Mouse (Mus musculus) retina, embryonic 14.5 days (tissue): ENCODE results near the gene Slc6a1.
"Not testable (repeated sequence)": the region's sequence is repeated elsewhere in the genome, so short reads cannot be mapped to it uniquely, and the experiment has no call there.

Source experiments
- DNase-seq: peaks from one replicate; pipeline ENCODE4 v3.0.0-alpha.2; 2015; ENCODE audit warnings: low spot score

The Slc6a1 gene

DNA sequence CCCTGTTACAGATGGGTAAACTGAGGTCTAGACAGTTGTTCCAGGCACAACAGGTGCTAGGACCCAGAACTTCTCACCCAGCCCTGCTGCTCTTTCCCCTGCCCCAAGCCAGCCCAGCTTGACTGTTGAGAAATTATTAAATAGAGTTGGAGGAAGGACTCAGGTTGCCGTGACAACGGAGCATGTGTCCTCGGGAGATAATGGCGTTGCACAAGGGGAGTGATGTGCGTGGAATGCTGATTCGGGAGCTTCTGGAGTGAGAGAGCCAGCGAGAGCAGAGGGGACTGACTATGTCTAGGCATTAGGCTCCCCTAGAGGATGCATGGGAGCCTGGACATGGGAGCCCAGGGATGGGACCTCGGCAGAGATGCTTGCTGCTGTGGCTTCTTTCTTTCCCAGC is 7.7 kb downstream of the Slc6a1 start:
- DNase-seq = peak; percentile 76

DNA sequence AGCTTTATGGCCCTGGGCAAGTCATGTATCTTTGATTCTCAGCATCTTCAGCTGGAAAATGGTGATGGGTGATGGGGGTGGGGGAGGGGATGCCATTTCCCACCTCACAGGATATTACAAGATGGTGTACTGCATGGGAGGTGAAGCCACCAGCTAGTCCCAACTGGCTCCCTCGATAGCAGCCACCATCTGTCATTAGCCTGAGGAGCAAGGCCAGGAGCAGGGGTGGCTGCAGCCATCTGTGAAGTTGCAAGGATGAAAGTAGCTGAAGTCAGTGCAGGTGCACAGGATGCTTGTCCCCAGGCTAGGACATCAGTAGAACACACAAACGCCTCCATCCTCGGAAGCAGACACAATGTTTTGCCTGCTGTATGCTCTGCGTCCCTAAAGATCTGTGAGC is 8.5 kb downstream of the Slc6a1 start:
- DNase-seq = no peak

DNA sequence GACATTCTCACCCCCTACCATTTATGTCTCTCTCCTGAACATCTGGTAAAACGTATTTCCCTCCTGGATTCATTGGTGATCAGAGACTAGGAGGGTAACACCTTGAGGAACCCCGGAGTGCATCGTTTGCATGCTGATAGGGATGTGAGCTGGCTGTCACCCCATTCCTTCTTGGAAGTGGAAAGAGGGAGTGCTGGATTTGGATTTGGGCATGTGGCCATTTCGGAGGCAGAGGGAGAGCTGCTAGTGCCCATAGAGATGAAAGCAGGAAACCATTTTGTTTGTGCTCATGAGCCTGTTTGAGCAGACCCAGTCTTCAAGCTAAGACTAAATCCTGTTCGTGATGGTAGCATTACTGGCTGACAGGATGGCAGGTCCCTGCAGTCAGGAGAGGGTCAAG is 9.0 kb downstream of the Slc6a1 start:
- no peak for DNase-seq

DNA sequence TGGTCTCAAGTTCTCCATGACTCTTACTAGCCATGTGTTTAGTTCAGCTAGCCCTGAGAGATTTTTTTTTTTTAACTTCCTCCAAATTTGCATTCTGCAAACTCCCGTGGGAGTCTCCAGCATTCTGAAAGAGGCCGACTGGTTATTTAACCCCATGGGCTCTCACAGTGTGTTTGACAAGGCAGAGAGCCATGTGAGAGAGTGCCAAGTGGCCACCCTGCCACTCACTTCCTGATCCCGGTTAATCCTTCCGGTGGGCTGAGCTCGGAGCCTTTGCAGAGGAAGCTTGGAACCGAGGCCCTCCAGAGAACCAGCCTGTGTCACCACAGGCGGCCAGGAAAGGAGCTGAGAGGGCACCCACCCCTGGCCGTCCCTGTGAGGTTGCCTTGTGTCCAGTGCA is 11.1 kb downstream of the Slc6a1 start:
- DNase-seq = no peak

DNA sequence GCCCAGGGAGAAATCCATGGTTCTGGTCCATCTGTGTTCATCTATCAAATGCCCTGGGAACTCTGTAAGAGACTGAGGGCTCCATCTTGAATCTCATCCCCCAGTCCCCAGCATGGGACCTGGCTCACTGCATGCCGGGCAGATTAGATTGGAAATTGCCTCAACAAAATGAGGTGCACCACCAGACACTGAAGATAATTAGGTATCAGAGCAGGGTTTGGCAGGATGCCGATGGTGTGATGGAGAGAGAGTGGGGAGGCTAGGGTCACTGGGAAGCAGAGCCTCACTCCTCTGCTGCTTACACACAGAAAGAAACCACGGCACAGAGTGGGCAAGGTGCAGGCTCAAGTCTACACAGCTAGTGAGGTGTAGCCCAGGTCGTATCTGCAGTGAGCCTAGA is 12.7 kb downstream of the Slc6a1 start:
- DNase-seq = no peak

DNA sequence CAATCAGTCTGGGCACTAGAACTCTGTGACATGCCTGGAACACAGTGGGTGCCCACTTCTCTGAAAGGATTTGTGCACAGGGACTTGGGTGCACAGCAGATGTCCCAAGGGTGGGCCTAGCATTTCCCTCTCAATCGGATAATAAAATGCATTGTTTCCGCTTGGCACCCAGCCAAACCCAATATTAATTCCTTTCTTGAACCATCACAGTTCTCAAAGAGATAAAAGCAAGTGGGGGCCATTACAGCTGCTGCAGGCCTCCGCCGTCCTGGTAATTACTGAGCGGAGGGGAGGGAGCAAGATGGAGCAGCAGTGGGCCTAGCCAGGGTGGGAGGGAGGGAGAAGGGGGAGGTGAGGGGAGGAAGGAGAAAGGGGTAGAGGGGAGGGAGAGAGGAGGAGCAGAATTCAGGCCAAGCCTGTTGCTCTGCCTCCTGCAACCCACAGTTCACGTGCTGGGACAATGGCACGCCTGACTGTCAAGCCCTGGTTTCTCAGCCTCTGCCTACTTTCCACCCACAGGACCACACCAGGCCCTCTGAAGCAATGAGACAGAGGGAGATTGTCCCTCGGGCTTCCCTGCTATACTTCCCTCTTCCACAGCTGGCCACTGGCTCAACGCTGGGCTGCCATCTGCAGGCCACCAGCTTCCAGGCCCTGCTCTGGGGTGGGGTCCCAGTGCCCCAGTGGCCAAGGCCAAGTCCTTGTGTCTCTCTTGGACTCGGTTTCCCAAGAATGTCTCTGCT is 15.0 kb downstream of the Slc6a1 start:
- peak; percentile 71 for DNase-seq

DNA sequence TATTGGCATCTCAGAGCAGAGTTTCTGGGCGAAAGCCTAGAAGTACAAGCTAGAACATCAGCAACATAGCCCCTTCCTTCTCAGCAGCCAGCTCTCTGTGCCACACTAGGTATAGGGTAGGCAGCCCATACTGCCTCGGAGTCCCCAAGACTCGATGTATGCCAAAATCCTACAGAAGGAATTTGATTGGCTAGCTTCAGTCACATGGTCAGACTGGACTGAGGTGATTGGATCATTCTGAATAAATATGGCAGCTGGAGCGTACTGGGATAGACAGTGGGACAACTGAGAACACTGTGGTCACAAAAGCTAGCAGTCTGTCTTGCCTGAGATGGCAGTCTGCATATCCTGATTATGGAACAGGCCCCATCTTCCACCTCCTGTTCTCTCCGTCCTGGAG is 17.3 kb downstream of the Slc6a1 start:
- no peak for DNase-seq

DNA sequence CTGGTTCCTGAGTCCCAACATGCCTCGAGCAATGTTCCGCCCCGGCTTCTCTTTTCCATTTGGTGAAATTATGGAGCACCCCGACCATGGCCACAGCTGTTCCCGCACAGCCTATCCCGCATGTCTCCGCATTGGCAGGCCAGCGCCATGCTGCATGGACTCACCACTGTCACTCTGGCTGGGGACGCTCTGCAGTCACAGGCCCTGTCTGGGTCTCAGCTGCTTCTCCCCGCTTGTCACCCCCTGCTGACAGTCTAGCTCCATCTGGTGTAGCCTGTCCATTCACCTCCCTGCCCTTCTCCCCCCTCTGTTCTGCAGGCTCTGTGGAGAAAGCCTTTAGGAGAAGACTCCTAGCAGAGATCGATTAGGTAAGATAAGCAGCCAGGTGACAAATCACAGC is 18.3 kb downstream of the Slc6a1 start:
- DNase-seq = peak; percentile 49

DNA sequence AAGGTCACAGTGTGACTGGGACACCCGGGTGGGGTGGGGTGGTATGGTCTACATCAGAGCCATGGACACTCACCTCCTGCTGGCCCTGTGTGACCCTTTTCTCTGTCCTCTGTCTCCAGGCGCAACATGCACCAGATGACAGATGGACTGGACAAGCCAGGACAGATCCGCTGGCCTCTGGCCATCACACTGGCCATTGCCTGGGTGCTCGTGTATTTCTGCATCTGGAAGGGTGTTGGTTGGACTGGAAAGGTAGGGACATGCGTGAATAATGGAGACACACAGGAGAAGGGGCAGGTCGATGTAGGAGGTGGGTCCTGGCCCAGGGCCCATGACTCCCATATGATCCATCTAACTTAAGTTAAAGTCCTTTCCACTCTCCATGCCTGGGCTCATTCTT is 22.2 kb downstream of the Slc6a1 start:
- DNase-seq = no peak

DNA sequence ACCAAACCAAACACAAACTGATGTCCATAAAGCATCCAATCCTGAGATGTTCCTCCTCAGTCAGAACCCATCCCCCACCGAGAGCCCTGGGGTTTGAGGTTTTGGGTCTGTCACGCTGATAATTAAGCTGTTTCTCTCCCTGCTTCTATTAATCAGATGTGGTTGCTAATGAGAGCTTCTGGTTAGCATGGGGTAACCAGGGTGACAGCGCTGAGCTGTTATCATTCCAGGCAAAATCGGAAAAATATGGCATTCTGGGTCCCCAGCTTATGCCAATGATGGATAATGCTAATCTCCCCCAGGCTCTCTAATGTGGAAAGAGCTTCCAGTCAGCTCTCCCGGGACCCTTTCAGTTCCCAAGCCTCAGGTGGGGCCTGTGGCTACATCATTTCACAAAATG is 38.1 kb downstream of the Slc6a1 start:
- no peak for DNase-seq

DNA sequence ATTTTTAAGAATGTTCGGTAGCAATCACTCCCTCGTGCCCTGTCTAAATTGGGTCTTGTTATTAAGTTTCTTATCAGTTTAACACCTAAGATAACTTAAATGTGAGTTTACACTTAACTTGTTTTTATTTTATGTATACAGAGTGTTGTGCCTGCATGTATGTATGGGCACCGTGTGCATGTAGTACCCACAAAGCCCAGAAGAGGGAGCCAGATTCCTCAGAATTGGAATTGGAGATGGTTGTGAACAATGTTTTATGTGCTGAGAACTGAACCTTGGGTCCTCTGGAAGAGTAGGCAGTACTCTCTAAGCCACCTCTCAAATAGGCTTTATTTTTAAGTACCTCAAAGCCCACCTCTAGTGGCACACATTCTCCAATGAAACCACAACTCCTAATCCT is 38.7 kb downstream of the Slc6a1 start:
- DNase-seq = no peak

DNA sequence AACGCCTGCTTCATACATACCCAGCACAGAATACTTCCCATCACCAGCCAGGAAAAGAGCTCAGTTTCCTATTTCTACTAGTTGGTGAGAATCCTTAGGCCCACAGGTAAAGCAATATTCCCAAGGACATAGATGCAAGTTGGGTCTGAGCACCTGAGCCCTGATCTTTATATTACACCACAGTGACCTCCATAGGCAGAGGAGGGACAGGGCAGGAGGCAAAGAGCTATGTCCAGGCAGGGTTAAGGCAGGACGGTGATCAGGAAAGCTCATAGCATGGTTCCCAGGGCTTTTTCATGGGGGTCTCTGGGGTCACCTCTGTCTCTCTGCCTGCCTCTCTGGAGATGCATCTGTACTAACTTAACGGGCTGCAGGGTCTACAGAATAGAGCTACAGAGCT is 40.5 kb downstream of the Slc6a1 start:
- DNase-seq = no peak

DNA sequence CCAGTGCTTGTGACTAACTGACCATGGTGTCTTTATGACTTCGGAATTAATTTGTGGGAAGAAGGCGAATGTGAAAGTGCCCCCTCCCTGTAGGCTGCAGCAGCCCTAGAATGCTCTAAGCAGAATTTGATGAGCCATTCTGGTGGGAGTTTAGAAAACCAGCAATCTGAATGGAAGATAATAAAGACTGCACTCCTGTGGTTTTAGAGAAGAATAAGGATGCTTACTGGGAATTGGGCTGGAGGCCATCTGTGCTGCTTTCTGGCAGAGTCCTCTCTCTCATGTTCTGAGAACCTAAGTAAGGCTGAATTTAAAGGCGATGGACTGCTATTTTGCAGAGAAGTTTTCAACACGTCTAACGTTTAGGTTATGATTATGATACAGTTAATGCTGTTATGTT is 42.4 kb downstream of the Slc6a1 start:
- DNase-seq = no peak

DNA sequence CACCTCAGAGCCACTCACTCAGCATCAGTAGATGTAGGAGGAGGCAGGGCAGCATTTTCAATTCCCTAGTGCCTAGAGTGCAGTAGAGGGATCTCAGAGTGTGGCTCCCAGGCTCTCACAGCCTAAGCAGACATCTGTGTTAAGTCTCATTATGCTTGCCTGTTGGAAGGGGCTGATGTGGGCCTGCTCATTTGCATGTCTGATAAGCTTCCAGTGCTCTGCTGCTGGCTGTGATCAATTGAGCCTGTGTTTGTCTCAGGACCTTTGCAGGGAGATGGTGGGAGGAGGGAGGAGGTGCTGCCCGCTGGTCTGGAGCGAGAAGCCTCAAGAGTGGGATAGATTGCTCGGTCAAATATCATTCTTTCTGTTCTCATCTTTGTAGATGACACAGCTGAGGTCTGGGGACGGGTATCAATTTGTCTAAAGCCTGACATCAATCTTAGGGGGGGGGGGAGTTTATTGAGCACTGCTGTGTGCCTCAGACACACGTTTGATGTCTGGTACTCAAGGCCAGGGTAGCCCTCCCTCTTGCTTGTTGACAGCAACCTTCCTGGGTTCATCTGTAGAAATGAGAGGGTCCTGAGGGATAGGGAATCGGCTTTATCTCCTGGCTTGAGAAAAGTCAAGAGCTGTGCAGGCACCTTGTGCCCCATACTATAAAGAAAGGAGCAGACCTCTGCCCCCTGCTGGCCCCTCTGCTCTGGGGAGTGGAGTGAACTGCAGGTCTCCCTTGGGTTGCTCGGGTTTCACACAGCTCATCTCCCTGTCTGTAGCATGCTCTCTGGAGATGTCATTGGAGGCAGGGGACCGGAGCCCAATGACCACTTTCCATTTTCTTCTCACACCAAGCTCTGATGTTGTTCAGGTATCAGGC is 47.4 kb downstream of the Slc6a1 start:
- DNase-seq = peak; percentile 44

DNA sequence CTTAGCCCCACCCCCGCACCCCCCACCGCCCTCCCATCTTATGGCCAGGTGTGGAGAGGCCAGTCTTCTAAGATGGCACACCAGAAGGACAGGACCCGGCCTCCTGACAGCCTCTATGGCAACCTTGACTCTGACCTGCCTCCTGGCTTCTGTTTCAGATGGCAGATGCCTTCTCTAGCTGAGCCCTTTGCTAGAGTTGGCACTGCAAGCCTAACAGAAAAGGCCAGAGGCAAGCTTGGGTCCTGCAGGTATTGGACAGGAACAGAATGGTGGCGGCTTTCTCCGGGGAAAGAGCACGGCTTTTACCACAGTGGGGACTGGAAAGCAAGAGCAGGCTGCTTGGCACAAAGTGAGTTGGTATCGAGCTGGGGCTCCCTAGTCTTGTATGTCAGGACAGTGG is 49.5 kb downstream of the Slc6a1 start:
- DNase-seq = no peak

DNA sequence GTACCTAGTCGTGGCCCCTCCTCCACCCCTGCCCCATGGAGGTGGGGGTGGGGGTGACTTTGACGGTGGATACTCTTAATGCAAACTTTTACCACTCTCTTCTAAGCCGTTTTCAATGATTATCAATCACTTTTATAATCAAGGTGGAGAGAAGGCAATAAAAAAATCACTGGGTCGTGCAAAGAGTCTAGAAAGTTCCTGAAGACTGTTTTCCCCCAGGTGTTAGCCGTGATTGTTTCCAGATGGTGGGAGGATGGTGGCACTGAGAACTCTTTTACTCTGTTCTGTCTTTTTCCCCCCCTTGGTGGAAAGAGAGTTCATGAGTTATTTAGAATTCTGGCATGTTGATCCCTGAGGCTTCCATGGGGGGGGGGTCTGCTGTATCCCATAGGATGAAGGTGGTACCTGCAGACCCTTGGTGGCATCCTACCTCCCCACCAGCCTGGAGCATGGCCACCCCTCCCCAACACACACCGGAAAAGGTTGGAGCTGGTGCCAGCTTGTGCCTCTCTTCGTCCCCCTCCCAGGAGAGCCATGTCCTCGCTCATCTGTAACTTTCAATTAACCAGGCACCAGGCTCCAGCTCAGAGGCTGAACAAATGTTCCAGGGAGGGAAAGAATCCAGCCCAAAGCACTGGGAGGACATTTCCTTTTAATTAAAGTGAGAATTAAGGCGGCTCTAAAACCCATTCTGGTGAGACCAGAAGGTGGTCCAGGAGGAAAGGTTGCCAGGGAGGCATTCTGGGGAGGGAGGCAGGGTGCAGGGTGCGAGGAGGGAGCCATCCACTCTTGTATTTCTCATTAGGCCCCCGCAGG is 53.9 kb downstream of the Slc6a1 start:
- no peak for DNase-seq

DNA sequence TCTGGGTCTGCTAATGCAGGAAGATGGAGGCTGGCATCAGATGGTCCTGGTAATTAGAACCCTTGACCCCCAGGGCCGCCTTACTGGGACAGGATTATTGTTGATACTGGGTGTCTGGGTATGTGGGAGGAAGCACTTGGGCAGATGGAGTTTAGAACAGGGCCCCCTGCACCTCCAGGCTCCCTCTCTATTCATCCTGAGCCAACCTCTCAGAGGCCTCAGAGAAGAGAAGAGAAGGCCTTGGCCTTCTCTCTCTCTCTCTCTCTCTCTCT is 54.4 kb downstream of the Slc6a1 start:
- DNase-seq = no peak

DNA sequence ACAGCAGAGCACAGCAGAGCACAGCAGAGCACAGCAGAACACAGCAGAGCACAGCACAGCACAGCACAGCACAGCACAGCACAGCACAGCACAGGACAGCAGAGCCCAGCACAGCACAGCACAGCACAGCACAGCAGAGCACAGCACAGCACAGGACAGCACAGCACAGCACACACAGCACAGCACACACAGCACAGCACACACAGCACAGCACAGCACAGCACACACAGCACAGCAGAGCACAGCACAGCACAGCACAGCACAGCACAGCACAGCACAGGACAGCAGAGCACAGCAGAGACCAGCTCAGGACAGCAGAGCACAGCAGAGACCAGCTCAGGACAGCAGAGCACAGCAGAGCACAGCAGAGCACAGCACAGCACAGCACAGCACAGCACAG is 58.9 kb downstream of the Slc6a1 start:
- DNase-seq = not testable (repeated sequence)

DNA sequence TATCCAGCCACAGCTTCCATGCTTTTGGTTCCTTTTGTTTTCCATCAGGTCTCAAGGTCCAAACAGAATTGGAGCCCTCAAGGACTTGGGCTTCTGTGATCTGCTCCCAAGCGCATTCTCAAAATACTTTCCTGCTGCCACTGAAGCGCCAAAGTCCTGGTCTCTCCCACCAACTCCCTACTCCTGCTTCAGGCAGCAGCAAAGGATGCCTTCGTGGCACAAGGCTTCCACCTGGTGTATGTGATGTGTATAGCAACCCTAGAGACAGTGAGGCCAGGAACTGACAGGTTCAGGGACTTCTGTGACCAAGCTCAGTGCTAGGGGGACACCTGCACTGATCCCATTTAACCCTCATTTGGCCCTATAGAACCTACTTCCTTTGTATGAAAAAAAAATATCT is 61.3 kb downstream of the Slc6a1 start:
- DNase-seq = peak; percentile 85

DNA sequence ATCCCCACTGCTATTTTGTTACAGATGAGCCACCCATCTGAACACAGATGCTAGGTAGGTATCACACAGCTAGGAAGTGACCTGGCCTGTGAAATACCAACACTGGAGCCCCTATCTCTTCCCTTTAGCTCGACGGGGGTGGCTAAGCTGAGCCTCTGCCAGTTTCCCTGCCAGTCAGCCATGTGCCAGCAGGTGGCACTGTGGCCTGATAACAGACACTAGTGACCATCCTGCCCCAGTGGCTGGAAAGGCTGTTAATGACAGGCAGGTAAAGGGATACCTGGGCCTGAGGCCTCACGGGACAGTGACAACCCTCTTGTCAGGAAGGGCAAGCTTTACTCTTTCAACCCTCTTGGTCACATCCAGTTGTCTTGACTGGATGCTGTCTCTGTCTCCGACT is 62.7 kb downstream of the Slc6a1 start:
- DNase-seq = peak; percentile 76

DNA sequence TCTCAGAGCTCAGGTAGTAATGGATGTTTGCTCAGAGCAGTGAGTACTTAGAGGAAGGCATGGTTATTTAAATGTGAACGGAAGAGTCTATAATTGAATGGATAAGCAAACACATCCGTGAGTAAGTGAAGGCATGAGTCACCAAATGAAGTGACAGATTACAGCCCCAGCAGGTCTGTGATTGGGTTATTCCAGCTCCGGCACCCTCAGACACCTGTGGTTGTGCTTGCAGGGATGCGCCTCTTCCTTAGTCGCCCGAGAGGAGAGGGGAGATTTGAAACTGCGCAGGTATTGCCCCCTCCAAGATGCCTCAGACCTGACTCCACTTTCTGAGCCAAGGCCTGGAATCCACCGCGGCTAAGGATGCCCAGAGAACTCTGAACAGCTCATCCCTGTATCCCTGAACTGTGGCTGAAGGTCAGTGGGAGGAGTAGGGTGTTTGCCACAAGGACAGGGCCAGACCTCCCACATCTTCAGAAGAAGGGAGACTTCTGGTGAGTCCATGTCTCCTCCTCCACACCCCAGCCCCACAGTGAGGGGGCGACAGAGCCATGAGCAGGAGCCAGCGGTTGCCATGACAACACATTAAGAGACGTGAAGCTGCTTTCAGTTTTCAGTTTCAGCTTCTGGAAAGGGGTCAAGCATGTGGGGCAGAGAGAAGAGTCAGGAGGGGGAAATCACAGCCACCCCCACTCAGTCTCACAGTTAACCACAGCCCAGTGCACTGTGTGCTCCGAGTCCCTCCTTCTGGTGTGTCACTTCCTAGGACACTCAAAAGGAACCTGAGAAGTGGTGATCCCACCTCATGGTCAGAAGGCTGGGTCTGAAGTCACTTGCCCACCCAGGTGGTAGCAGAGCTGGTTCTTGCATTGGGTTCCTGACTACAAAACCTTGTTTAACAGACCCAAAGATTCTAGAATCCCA is 65.7 kb downstream of the Slc6a1 start:
- DNase-seq = peak; percentile 79

DNA sequence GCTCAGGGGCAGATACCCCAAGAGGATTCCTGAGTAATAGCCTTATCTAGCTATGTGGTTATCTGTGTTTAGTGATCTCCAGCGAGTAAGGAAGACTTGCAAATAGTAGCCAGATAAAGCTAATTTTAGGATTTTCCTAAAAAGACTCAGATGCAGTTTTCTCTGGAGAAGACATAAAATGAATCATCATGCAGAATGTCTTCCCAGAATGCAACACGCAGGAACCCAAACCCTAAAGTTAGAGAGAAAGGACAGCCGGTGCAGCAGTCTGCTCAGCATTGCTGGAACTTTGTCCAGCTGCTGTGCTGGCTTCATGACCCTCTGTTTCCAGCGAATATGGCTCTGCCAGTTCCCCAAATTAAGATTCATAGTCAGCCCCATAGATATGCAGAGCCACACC is 72.2 kb downstream of the Slc6a1 start:
- no peak for DNase-seq
